Mouse (Mus musculus): Measurements from ENCODE around the gene Wdr27. TPM values are rescaled to one million over a fixed set of nuclear protein-coding genes. Genes with fewer than 3 reads are reported as not detected.

The Wdr27 gene
- total RNA-seq, 1 experiment: 2.0 TPM

- in situ Hi-C loops (cut with MboI; ENCODE audit: low sequenced_read_pairs in 2 of 2, unreplicated experiment in 2 of 2): no loop called here
These were observed 171.6 kb downstream of the Wdr27 start for GRCm38 (mm10) chr17:14771339-14771738.

GRCm38 (mm10) chr17:14770377-14770776, 172.6 kb downstream of the Wdr27 start:
- Histone ChIP-seq H3K9me3 (ENCODE audit: control insufficient read depth, insufficient read depth, low read depth, low read length) (no peaks in the 10 kb centered on the region), H3K36me3 (ENCODE audit: control insufficient read depth, insufficient read depth, low read length, poor library complexity, severe bottlenecking) (no peaks in the 10 kb centered on the region), H3K27ac (ENCODE audit: insufficient read depth, low read depth, low read length, poor library complexity, severe bottlenecking) (no peak overlapping the region), H3K9ac (ENCODE audit: insufficient read depth, low read depth, low read length, poor library complexity, severe bottlenecking) (no peak overlapping the region), H3K4me1 (ENCODE audit: control insufficient read depth in 2 of 2, insufficient read depth in 2 of 2, low read length in 2 of 2, poor library complexity in 1 of 2) (no peaks in the 10 kb centered on the region), H3K4me3 (ENCODE audit: insufficient read depth in 1 of 2, low read depth in 1 of 2, low read length in 2 of 2, poor library complexity in 1 of 2, severe bottlenecking in 1 of 2) (no peak overlapping the region)
- TF ChIP-seq ZC3H11A (IDR thresholded peaks at IDR 0.05; ENCODE audit: borderline replicate concordance, low read depth, low read length) (no peak), CHD2 (IDR thresholded peaks at IDR 0.05; ENCODE audit: low read depth, low read length) (no peak), MAFK (IDR thresholded peaks at IDR 0.05; ENCODE audit: insufficient read depth, low read depth, low read length) (no peak), ZNF384 (IDR thresholded peaks at IDR 0.05; ENCODE audit: low read depth, low read length) (no peak), HCFC1 (IDR thresholded peaks at IDR 0.05; ENCODE audit: borderline replicate concordance, insufficient read depth, low read length) (no peak)
- in situ Hi-C loops (cut with MboI; ENCODE audit: low sequenced_read_pairs in 2 of 2, unreplicated experiment in 2 of 2): no loop called here
- no peak for DNase-seq (ENCODE audit: low read depth, low spot score)

More at GRCm38 (mm10) chr17:14771339-14771738, 171.6 kb downstream of the Wdr27 start:
- Histone ChIP-seq H3K9me3 (ENCODE audit: control insufficient read depth, insufficient read depth, low read depth, low read length) (no peaks in the 10 kb centered on the region), H3K9ac (ENCODE audit: insufficient read depth, low read depth, low read length, poor library complexity, severe bottlenecking) (no peak overlapping the region), H3K4me1 (ENCODE audit: control insufficient read depth in 2 of 2, insufficient read depth in 2 of 2, low read length in 2 of 2, poor library complexity in 1 of 2) (no peaks in the 10 kb centered on the region), H3K27ac (ENCODE audit: insufficient read depth, low read depth, low read length, poor library complexity, severe bottlenecking) (no peak overlapping the region), H3K4me3 (ENCODE audit: insufficient read depth in 1 of 2, low read depth in 1 of 2, low read length in 2 of 2, poor library complexity in 1 of 2, severe bottlenecking in 1 of 2) (no peak overlapping the region), H3K36me3 (ENCODE audit: control insufficient read depth, insufficient read depth, low read length, poor library complexity, severe bottlenecking) (no peaks in the 10 kb centered on the region)
- TF ChIP-seq ZNF384 (IDR thresholded peaks at IDR 0.05; ENCODE audit: low read depth, low read length) (no peak), ZC3H11A (IDR thresholded peaks at IDR 0.05; ENCODE audit: borderline replicate concordance, low read depth, low read length) (no peak), HCFC1 (IDR thresholded peaks at IDR 0.05; ENCODE audit: borderline replicate concordance, insufficient read depth, low read length) (no peak), MAFK (IDR thresholded peaks at IDR 0.05; ENCODE audit: insufficient read depth, low read depth, low read length) (no peak), CHD2 (IDR thresholded peaks at IDR 0.05; ENCODE audit: low read depth, low read length) (no peak)
- DNase-seq (ENCODE audit: low read depth, low spot score): no peak

Other genes starting within 250 kb of the Wdr27 start
- gene Thbs2, start 248.9 kb downstream of the Wdr27 start, total RNA-seq (2012; rRNA removed): 3.7 and 4.5 TPM in 2 replicates
- 29.7 and 34.7 TPM in 2 replicates for gene 1600012H06Rik, start within 50 bp of the Wdr27 start, total RNA-seq (2012; rRNA removed)
- 56.4 and 65.6 TPM in 2 replicates for gene Phf10, start 18.1 kb upstream of the Wdr27 start, total RNA-seq (2012; rRNA removed)
- gene 9030025P20Rik, start 35.3 kb upstream of the Wdr27 start, total RNA-seq (2012; rRNA removed): 39.7 and 41.3 TPM in 2 replicates
- 0.45 and 0.95 TPM in 2 replicates for gene Gm3417, start 35.6 kb upstream of the Wdr27 start, total RNA-seq (2012; rRNA removed)
- gene Gm3435, start 67.0 kb upstream of the Wdr27 start, total RNA-seq (2012; rRNA removed): 10.3 and 12.0 TPM in 2 replicates
- 107 and 114 TPM in 2 replicates for gene Ermard, start 98.0 kb upstream of the Wdr27 start, total RNA-seq (2012; rRNA removed)
- 2.6 and 5.4 TPM in 2 replicates for gene Tcte3, start 98.3 kb upstream of the Wdr27 start, total RNA-seq (2012; rRNA removed)
- gene Gm3448, start 98.4 kb upstream of the Wdr27 start, total RNA-seq (2012; rRNA removed): 17.7 and 18.0 TPM in 2 replicates

All from ES-E14 (cell line).